Mouse (Mus musculus) erythroblast, embryonic 14.5 days (primary cell): ENCODE measurements around the gene Slf2.

Experiments used
- GATA1 ChIP-seq: IDR thresholded peaks from 2 replicates; pipeline ENCODE4 v1.6.1; 2012; ENCODE audit warnings: low read length, inconsistent platforms, mixed read lengths
- TAL1 ChIP-seq: IDR thresholded peaks from 3 replicates; pipeline ENCODE4 v1.6.1; 2012; ENCODE audit warnings: low read length, inconsistent platforms, mixed read lengths

GRCm38 (mm10) chr19:44985159-44985988 is 54.4 kb downstream of the Slf2 start:
- no peak for TF ChIP-seq GATA1
- no peak for TF ChIP-seq TAL1
